Mouse (Mus musculus) retina, postnatal 1 day (tissue): ENCODE measurements around the gene Rab5b.

Experiments
- DNase-seq: peaks from one replicate; pipeline ENCODE4 v3.0.0-alpha.2; 2012

Gene Rab5b

DNA sequence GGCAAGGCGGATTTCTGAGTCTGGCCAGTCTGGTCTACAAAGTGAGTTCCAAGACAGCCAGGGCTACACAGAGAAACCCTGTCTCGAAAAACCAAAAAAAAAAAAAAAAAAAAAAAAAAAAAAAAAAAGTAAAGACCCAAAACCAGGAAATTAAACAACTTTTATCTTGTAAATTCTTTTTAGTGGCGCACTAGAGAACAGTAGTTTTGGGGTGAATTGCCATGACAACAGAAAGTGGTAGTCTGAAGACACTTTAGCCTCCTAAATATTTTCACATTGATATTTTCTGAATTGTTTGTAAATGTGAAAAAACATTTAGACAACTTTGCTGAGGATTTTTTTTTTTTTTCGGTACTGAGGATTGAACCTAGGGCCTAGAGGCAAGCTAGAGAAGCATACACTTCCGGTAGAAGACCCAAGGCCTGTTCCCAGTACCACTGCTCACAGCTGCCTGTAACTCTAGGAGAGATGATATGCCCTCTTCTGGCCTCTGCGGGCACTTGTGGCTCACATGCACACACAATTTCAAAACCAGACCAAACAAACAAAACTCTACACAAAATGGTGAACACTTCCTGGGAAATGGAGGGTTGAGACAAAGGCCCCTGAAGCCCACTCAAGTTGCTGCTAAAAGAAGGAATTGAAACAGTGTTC, 1.1 kb upstream of the Rab5b start:
- DNase-seq: peak; percentile 21

DNA sequence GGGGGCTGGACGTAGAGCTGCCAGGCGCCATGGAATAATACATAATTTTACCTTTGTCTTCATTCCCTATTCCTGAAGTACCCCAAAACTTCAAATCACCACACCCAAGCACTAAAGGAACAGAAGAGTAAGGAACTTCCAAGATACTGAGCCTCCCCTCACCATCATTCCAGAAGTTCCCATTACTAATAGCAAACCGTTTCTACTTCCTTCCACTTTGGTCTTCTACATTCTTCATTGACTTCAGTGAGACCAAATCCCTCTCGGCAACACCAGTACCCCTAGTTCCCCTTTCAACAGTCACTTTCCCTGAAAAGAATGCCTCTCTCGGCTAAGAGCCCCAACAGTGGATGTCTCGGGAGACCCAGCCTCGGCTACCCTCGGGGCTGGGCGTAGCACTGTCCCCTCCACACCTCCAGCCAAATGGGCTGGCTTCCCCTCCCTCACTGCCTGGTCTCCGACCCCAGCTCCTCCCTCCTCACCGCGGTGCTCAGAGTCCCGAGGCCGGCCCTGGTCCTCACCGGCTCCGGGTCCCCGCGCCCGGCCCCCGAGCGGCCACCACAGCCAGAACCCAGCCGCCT, 563 bp downstream of the Rab5b start:
- DNase-seq: no peak

- DNase-seq: peak; percentile 64
Observed at GRCm38 (mm10) chr10:128674469-128675008, 21.5 kb downstream of the Rab5b start.

DNA sequence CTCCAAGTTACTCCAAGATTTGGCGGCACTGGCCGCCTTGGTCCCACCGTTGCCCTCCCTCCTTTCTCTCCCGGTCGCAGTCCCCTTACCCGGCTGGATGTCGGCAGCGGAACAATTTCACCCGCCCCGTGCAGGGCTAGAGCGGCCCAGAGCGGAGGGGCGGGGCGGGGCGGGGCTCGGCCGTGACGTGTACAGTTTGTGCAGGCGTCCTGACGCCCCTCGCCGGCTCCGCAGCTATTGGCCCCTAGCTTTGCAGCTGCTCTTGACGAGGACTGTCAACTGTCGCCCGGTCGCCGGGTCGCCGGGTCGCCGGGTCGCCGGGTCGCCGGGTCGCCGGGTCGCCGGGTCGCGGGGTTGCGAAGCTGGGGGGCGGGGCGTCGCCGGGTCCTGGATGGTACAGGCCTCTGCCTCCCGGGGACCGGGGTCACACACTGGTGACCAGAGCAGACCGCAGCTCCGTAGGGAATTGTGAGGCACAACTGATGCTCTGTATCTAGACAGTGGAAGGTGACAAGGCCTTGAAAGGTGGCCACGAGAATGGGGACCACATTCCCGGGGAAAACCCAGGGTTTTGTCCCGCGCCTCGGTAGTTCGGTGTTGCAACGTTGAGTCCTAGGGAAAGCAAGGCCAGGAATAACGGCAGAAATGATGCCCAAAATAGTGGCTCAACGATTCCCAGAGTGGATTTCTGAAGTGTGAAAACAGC, 22.1 kb downstream of the Rab5b start, which contains the start of gene Suox:
Gene Suox (minus strand): TSS at position 311 of the 706 bp plus-strand sequence.
- peak; percentile 92 for DNase-seq

GRCm38 (mm10) chr10:128671148-128671547, 24.9 kb downstream of the Rab5b start:
- DNase-seq: no peak

GRCm38 (mm10) chr10:128668790-128669672, 27.0 kb downstream of the Rab5b start:
- DNase-seq: peak; percentile 76

DNA sequence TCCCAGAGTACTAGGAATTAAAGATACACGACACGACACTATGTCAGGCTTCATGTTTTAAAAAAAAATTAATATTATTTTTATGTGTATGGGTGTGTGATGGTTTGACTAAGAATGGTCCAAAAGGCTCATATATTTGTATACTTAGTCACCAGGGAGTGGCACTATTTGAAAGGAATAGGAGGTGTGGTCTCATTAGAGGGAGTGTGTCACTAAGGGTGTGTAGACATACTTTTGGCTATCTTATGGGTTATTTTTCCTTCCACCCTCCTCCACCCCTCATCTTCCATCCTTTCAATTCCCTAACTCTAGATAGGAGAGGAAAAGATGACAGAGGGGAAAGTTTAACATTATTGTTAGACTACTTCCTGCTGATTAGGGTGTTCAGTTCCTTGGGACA, 30.3 kb downstream of the Rab5b start:
- DNase-seq: no peak

DNA sequence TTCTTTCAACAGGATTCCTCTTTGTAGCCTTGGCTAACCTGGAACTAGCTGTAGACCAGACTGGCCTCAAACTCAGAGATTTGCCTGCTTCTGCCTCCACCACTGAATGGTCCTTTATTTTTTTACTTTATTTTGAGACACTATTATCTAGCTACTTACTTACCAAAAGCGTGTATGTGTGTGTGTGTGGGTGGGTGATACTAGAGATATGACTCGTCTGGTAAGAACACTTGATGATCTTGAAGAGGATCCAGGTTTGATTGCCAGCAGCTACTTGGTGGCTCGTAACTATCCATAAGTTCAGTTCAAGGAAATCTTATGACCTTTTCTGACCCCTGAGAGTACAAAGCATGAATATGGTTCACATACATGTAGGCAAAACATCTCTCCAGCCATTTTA, 30.8 kb downstream of the Rab5b start:
- DNase-seq: no peak

DNA sequence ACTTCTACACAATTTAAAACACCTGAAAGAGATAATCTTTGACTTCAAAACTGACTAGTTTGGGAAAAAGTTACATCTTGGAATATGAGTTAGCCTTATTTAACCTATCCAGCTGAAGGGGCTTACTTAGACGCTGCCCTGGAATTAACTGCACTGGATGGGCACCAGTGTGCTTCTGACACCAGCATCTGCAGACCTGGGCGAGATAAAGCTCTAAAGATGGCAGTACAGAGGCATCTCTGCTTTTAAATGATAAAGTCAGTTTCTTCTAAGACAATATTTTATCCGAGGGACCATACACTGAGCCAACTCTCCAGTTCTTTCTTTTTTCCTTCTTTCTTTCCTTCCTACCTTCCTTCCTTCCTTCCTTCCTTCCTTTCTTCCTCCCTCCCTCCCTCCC, 31.3 kb downstream of the Rab5b start:
- DNase-seq: no peak

- DNase-seq: no peak
Observed at GRCm38 (mm10) chr10:128663441-128664220, 32.4 kb downstream of the Rab5b start.

- DNase-seq: peak; percentile 15
Observed at GRCm38 (mm10) chr10:128662465-128662864, 33.6 kb downstream of the Rab5b start.

DNA sequence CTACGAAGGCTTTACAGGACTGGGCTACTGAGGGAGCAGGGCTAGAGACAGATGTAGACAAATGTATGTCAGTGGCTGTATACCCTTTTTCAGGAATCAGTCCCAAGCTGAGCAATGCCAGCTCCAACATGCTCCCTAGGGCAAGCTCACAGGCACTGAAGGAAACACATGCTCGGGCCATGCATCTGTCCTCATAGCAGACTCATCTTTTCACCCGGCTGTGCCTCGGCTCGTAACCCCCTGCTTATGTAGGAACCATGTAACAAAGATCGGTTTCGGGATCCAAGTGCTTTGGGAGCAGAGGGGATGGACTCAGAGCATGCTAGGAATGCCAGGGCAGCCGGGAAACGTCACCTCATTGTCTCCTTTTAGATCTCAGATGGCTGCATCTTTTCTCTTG, 36.6 kb downstream of the Rab5b start:
- DNase-seq: no peak

- DNase-seq: no peak
Observed at GRCm38 (mm10) chr10:128657844-128658243, 38.2 kb downstream of the Rab5b start.

GRCm38 (mm10) chr10:128656731-128657130, 39.3 kb downstream of the Rab5b start:
- no peak for DNase-seq

GRCm38 (mm10) chr10:128655254-128655653, 40.8 kb downstream of the Rab5b start:
- no peak for DNase-seq

GRCm38 (mm10) chr10:128653866-128654265, 42.2 kb downstream of the Rab5b start:
- DNase-seq: no peak

- DNase-seq: peak; percentile 85
Observed at GRCm38 (mm10) chr10:128646139-128647089, 49.6 kb downstream of the Rab5b start.

DNA sequence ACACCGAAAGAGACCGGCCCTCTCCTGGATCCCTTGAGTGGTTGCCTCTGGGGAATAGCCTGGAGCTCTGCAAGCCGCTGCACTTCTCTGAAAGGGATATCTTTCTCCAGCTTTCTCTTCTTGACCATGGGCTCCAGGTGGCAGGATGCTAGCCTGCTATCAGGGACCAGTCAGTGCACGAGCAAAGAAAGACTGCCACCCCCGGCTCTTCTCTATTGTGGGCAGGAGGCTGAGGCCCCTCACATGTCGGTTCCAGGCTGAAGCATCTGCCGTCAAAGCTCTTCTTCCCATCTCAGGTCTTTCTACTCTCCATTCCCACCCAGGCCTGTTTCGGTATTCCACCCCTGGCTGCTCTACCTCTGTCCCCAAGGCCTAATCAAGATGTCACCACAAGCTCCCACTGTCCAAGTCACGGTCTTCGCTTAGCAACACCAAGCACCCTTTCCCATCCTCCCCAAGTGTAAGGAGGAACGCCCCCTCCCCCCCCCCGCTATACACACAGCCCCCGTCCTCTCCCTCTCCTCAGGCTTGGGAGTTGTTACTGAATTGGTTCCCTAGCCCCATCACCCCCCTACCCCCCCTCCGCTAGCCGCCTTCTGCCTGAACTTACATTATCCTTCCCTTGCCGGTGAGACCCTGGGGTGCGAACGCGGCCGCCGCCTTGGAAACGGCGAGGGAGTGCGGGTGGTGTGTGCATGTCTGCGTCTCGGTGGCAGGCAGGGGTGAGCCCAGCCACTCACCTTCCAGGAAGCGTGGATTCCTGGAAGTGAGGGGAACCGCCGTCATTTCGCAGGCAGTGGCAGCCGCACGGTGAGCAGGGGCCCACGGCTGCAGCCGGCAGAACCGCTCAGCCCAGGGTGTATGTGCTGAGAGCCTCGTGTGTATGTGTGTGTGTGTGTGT, 50.7 kb downstream of the Rab5b start, which contains the start of gene Ikzf4:
Gene Ikzf4 (minus strand): TSS at position 881 of the 901 bp plus-strand sequence.
- peak; percentile 79 for DNase-seq

GRCm38 (mm10) chr10:128642749-128643148, 53.3 kb downstream of the Rab5b start:
- no peak for DNase-seq

DNA sequence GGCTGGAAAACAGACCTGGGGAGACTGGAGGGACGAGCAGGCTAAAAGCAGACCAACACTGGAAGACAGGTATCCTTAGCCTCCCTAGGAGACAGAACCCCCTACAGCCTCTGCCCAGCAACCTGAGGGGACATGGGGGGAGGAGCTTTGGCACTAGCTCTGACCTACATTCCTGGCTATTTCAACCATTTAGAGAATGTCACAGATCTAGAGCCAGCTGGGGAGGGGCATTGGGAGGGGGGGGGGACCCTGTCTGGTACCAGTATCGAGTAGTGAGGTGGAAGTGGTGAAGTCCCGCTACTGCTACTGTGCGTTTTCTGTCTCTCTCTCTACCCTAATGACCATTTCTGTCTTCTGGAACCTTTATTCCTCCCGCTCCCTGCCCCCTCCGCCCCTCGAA, 54.2 kb downstream of the Rab5b start:
- DNase-seq: peak; percentile 49
